Mouse (Mus musculus) monocyte, adult 2 months (primary cell): Measurements from ENCODE around the gene Pank2.

Experiments used
- DNase-seq, 2 experiments: peaks; one replicate each; pipeline ENCODE4 v3.0.0; 2022; ENCODE audit warnings: low spot score in 2 of 2, low read depth in 1 of 2

Pank2 gene

GRCm38 (mm10) chr2:131321192-131321591 lies 58.9 kb downstream of the Pank2 start:
- DNase-seq, result peak; percentile 17 to 34

DNA sequence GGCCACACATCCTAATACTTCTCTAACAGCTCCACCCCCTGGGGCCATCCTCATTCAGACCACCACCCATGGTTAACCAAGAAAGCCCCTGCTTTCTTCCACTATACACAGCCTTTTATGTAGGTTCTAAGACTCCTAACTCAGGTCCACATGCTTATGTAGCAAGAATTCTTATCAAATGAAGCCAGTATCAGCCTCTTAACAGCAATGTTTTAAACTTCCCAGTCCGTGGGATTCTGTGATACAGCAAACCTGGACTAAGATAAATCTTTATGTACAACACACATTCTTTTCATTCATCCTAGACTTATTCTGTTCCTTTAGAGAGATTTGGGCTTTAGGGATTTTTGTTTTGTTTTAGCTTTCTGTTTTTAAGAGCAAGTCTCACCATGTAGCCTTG lies 61.4 kb downstream of the Pank2 start:
- DNase-seq, result no peak

DNA sequence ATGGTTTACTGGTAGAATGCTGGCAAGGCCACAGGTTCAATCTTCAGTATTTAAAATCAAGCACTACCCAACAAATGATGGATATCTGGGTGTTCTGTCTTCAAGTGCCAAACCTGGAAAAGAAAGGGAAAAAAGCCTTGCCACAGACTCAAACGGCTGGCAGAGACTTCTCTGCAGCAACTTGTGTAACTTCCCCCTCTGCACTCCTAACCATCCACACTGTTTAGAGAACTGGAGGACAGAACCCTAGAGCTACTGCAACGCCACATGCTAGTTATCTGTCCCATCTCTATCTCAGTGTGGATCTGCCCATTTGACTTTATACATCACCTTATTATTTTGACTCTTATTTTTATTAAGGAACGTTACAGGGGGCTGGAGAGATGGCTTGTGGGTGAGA lies 63.7 kb downstream of the Pank2 start:
- DNase-seq, result no peak

- no peak for DNase-seq
Measured at GRCm38 (mm10) chr2:131328981-131329380, 66.7 kb downstream of the Pank2 start.

DNA sequence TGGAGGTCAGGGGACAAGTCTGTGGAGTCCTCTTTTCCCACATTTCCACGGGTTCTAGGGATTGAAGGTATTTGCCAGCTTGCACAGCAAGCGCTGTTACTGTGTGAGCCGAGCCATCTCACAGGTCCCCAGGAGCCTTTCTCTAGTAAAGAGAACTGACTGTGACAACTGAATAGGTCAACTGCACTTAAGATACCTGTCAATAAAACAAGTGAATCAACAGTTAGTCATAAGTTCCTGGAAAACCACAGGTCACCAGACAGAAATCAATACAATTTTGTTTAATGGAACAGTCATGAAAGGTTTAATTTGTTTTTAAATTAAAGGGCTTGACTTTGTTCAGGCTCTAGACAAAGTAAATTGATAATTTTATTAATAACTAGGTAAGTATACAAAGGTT lies 68.3 kb downstream of the Pank2 start:
- DNase-seq, result no peak

GRCm38 (mm10) chr2:131337602-131338001 lies 75.3 kb downstream of the Pank2 start:
- peak in 1 of 2 experiments; percentile 14 for DNase-seq

- no peak for DNase-seq
Measured at GRCm38 (mm10) chr2:131344449-131344848, 82.2 kb downstream of the Pank2 start.

DNA sequence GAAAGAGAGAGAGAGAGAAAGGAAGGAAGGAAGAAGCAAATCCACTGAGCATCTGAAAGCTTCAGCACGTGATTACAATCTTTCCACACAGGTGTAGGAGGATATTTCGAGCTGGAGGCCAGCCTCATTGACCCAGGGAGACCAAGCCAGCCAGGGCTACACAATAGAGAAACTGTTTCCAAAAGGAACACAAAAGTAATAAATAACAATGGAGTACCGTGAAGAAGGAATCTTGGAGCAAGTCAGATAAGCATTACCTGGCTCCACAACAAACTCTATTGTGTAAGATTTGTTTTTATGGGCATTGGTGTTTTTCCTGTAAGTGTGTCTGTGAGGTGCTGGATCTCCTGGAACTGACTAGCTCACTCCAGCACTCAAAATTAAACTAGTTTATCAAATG lies 83.3 kb downstream of the Pank2 start:
- DNase-seq, result no peak
